Mouse (Mus musculus): ENCODE results near the gene Metap1d.

GRCm38 (mm10) chr2:71516995-71517394 lies 63.9 kb downstream of the Metap1d start:
- no peak for TF ChIP-seq CTCF (IDR thresholded peaks at IDR 0.05; ENCODE audit: control insufficient read depth, insufficient read depth, insufficient replicate concordance, low read depth, low read length)
- TF ChIP-seq POLR2A (IDR thresholded peaks at IDR 0.05; ENCODE audit: control insufficient read depth, low read depth, low read length) = no peak
